Mouse (Mus musculus) thymus, postnatal 4 days (tissue): ENCODE data around the gene Dnm3.

Source experiments
- DNase-seq: peaks from one replicate; pipeline ENCODE4 v3.0.0; 2021

Dnm3 gene

GRCm38 (mm10) chr1:162206998-162207707, 270.7 kb downstream of the Dnm3 start:
- no peak for DNase-seq

DNA sequence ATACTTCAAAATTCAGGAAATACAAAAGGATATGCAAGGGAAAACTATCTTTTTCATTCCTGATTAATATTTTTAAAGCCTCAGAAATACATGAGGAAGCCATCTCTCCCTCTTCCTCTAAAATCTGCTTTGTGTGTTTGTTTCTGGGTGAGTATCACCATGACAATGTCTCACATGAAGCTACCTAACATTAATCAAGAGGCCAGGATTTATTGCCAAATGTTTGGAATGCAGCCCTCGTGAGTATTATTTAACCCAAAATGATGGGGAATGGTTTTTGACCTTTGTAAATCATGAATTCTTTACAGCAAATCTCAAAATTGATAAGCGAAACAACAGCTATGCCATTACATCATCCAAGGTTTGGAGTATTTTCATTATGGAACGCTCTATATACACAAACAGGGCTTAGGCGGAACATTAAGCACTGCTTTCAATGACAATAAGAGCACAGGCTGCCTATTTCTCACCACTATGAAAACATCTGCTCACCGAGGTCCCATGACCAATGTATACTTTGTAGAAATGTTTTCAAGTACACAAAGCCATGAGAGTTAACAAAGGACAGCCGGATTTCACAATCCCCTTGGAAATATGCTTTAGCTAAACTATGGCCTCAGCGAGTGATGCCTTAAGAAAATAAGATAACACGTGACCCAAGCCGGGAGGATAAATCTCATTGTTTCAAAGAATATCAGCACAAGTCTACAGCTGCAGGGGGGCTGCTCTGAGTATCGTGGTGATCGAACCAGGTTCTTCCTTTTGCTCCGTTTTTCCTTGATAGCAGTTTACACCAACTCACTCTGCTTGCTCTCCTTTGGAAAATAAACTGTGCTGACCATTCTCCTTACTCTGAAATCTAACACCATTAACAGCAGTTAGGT, 275.1 kb downstream of the Dnm3 start:
- no peak for DNase-seq

- DNase-seq: no peak
Observed at GRCm38 (mm10) chr1:162200446-162200845, 277.4 kb downstream of the Dnm3 start.

GRCm38 (mm10) chr1:162196812-162197680, 280.8 kb downstream of the Dnm3 start:
- DNase-seq: no peak

- no peak for DNase-seq
Observed at GRCm38 (mm10) chr1:162188744-162189143, 289.1 kb downstream of the Dnm3 start.

- no peak for DNase-seq
Observed at GRCm38 (mm10) chr1:162187352-162188120, 290.3 kb downstream of the Dnm3 start.

- no peak for DNase-seq
Observed at GRCm38 (mm10) chr1:162186470-162187351, 291.1 kb downstream of the Dnm3 start.

DNA sequence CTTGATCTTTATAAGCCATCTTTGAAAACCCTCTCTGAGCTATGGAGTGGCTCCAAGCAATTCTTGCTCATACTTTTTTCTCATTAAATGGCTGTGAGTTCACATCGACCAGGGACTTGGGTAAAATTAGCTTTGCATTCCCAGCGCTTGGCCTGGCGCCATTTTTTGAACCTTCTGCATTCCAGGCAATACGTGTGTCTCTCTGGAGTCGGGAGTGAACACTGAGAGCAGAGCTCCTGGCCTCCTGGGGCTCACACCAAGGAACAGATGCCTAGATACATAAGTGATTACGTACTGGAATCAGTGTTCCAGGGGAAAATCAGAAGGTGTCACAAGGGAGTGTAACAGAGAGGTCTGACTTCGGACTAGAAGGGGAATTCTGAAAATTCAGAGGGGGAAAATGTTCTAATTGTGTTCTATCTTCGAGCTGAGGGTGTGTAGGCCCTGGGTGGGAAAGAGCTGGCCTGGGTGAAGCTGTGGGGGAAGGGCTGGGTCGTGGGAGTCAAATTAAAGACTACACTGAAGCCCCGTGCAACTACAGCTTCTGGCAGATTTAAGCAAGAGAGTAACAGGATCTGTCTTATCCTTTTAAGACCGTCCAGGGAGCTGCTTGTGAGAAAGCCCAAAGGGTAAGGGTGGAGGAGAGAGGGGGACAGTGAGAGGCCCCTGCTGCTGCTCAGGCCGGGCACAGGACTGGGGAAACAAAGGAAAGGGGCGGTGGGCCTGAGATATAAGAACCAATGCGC, 293.7 kb downstream of the Dnm3 start:
- no peak for DNase-seq

DNA sequence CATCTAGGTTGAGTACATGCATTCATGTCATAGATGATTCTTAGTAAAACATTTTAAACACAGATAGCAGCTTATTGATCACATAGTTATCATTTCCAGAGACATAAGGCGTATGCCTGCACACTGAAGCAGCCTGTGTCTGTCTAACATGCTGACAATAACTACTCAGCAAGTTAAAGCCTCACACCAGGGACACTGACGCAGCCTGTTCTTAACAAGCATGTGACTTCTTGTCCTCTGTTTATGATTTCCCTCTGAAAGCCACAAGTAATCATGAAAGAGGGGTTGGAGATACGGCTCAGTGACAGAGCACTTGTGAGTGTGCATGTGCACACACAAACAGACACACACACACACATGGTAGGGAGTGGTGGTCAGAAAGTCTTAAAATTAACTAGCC, 294.4 kb downstream of the Dnm3 start:
- DNase-seq: no peak

DNA sequence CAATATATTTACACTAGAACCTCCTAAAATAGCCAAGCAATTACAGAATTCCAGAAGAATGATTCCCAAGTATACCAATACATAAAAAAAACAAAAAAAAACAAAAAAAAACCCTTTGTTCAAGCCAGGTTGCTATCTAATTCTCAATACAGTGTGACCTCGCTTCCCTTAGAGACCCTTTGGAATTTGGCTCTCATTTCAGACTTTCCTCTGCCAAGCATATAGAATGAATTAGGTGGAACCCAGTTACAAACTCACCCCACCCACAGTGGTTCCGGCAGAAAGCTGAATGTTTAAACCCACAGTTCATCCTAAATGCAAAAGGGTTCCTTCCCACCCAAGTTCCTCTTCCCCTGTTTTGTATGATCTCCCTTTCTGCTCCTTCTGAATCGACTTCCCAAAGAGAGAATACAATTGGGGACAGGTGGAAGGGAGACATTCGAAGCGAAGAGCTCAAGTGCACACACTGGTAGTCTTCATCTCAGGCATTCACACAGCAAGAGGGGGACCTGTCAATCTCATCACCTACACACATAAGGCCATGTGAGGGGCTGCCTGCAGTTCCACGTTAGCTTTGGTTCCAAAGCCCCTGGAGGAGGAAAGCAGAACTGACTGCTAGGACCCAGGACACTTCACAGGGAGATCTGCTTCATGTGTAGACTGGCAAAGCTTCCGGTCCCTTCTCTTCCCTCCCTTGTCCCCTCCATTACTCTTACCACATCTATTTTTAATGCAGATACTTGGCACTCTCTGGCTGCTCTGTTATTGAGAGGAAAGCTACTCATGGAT, 296.5 kb downstream of the Dnm3 start:
- DNase-seq: no peak

- no peak for DNase-seq
Observed at GRCm38 (mm10) chr1:162180451-162180850, 297.4 kb downstream of the Dnm3 start.

- no peak for DNase-seq
Observed at GRCm38 (mm10) chr1:162179401-162179800, 298.4 kb downstream of the Dnm3 start.

DNA sequence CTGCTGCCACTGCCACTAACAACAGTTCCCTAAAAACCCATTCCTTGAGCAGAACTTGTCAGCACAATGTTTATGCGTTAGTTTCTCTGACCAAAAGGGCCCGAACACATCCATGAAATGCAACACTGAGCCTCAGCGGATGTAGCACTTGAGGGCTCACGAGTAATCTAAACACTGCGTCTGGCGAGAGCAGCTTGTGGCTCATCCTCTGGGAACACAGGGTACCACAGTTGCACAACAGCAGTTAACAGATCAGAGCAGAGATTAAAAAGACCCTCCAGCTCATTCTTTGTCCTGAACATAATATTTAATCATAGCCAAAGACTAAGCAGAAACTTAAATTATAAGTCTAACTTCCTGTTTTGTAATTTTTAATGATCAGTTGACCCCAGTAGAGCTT, 305.0 kb downstream of the Dnm3 start:
- DNase-seq: no peak

DNA sequence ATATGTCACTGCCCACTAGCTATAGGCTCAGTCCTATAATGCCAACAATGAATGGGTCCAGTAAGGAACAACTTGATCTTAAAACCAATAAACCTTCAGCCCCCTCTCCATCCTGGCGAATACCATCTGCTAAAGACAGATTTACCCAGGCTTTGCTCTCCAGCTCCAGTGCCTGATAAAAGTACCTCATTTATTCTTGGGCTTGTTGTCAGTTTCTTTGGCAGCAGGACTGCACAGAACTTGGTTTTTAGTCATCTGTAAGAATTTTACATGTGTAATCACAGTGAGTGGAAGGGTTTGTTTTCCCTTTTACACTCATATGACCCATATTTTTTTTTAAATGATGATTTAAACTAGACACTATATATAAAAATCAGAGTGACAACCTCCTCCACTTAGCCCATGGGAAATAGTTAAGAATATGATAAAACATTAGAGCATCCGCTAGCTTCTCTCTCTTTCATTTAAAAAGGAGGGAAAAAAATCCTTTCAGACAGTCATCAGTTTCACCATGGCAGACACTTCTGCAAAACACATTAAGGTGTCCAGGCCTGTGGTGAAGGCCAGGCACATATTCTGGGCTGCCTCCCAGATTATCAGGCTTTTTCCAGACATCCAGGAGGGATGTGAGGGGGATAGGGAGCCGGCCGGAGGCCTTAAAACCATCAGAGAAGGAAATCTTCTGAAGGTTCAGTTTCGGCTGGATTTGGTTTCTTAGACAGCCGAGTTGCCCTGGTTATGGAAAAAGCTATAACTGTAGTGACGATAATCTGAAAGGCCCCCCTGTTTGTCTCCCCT, 313.9 kb downstream of the Dnm3 start:
- DNase-seq: no peak

GRCm38 (mm10) chr1:162162677-162163076, 315.2 kb downstream of the Dnm3 start:
- no peak for DNase-seq

DNA sequence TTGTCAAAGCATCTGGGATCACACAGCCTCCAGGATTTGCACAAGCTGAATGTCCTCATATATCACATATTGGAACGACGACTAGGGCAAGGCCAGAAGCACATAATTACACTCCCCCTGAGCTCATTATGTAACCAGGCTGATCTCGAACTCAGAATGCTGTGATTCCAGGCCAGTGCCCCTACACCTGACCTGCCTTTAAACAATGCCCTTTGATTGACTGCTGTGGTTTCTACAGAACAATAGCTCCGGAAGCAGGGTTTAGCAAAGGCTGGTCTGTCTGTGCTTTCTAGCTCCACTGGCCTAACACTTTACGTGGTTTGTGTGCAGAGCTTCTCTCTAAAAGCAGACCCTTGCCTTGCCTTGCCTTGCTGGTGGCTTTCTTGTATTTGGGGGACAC, 315.6 kb downstream of the Dnm3 start:
- DNase-seq: no peak

GRCm38 (mm10) chr1:162160718-162161117, 317.1 kb downstream of the Dnm3 start:
- DNase-seq: no peak

GRCm38 (mm10) chr1:162158486-162158885, 319.3 kb downstream of the Dnm3 start:
- DNase-seq: no peak

DNA sequence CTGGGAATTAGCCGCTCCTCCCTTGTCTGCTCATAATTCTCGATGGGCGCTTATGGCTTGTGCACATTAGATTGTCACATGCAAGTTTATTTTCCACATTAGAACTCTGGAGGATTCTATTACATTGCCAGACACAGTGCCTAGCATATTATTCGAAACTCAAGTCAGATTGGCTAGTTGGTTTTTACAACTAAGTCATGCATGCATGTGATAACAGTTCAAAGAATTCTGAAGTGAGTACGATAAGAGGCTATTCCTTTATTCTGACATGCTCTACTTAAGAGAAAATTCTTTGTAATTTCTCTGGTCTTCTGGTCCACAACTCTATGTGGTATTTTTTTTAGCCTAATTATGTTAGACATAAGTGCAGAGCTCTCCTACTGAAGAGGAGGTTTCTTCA, 320.2 kb downstream of the Dnm3 start:
- no peak for DNase-seq
